Mouse (Mus musculus) myocyte (in vitro differentiated cells): ENCODE measurements around the gene Cct3. TPM values are rescaled to one million over a fixed set of nuclear protein-coding genes. Genes with fewer than 3 reads are reported as not detected.
"Not testable (repeated sequence)": the region's sequence is repeated elsewhere in the genome, so short reads cannot be mapped to it uniquely, and the experiment has no call there.

Experiments used
- H3K27me3 ChIP-seq: one replicate; pipeline ENCODE4 v1.6.1; 2011; ENCODE audit not compliant: control insufficient read depth, insufficient read depth, insufficient read length
- H3K36me3 ChIP-seq: one replicate; pipeline ENCODE4 v1.6.1; 2011; ENCODE audit not compliant: control insufficient read depth, insufficient read depth
- H3K4me2 ChIP-seq: one replicate; pipeline ENCODE4 v1.6.1; 2011; ENCODE audit warnings: low read depth, control low read depth
- H3K4me3 ChIP-seq: one replicate; pipeline ENCODE4 v1.5.1; 2011; ENCODE audit warnings: mild to moderate bottlenecking, control low read depth, moderate library complexity
- H3K79me2 ChIP-seq: one replicate; pipeline ENCODE4 v1.6.1; 2011; ENCODE audit not compliant: control insufficient read depth, insufficient read depth
- H3ac ChIP-seq: one replicate; pipeline ENCODE4 v1.6.1; 2011; ENCODE audit not compliant: control insufficient read depth, insufficient read length
- CEBPB ChIP-seq: IDR thresholded peaks from 2 replicates; pipeline ENCODE4 v1.6.1; 2011; ENCODE audit warnings: mild to moderate bottlenecking, moderate library complexity; ENCODE audit not compliant: poor library complexity, insufficient read depth, severe bottlenecking
- E2F4 ChIP-seq: IDR thresholded peaks from one replicate; pipeline ENCODE4 v1.6.1; 2011; ENCODE audit warnings: mild to moderate bottlenecking, control low read depth, moderate library complexity; ENCODE audit not compliant: insufficient read depth
- MAX ChIP-seq: IDR thresholded peaks from one replicate; pipeline ENCODE4 v1.6.1; 2011; ENCODE audit warnings: low read depth, mild to moderate bottlenecking, control low read depth
- MYOD1 ChIP-seq, 3 experiments: IDR thresholded peaks; one replicate each; pipeline ENCODE4 v1.6.1; 2011; ENCODE audit warnings: control low read depth in 2 of 3, low read depth in 2 of 3, mild to moderate bottlenecking in 2 of 3, moderate library complexity in 1 of 3; ENCODE audit not compliant: insufficient read length in 2 of 3, control insufficient read depth in 1 of 3
- MYOG ChIP-seq, 3 experiments: IDR thresholded peaks; one replicate each; pipeline ENCODE4 v1.6.1; 2011; ENCODE audit warnings: control low read depth in 2 of 3, low read depth in 2 of 3, mild to moderate bottlenecking in 2 of 3; ENCODE audit not compliant: insufficient read length in 2 of 3, control insufficient read depth in 1 of 3, insufficient read depth in 1 of 3
- POLR2A ChIP-seq: IDR thresholded peaks from one replicate; pipeline ENCODE4 v1.6.1; 2011; ENCODE audit warnings: low read depth, mild to moderate bottlenecking, control low read depth, moderate library complexity; ENCODE audit not compliant: insufficient read length
- POLR2AphosphoS2 ChIP-seq: IDR thresholded peaks from one replicate; pipeline ENCODE4 v1.6.1; 2011; ENCODE audit warnings: low read depth, control low read depth; ENCODE audit not compliant: insufficient read length
- REST ChIP-seq: IDR thresholded peaks from one replicate; pipeline ENCODE4 v1.6.1; 2011; ENCODE audit warnings: mild to moderate bottlenecking, control low read depth, moderate library complexity; ENCODE audit not compliant: insufficient read depth, insufficient read length
- SRF ChIP-seq: IDR thresholded peaks from one replicate; pipeline ENCODE4 v1.6.1; 2011; ENCODE audit warnings: low read depth; ENCODE audit not compliant: control insufficient read depth, insufficient read length
- TCF12 ChIP-seq: IDR thresholded peaks from one replicate; pipeline ENCODE4 v1.6.1; 2011; ENCODE audit warnings: mild to moderate bottlenecking, control low read depth; ENCODE audit not compliant: poor library complexity, insufficient read depth, severe bottlenecking
- TCF3 ChIP-seq: IDR thresholded peaks from one replicate; pipeline ENCODE4 v1.6.1; 2011; ENCODE audit warnings: low read depth, control low read depth; ENCODE audit not compliant: insufficient read length
- USF1 ChIP-seq: IDR thresholded peaks from one replicate; pipeline ENCODE4 v1.6.1; 2011; ENCODE audit warnings: low read depth, mild to moderate bottlenecking, control low read depth, moderate library complexity
- polyA plus RNA-seq: library from polyadenylated mRNA; unstranded; fragments of >200 nt; fragmentation: generic; extraction: Trizol; gene quantifications from one replicate; pipeline ENCODE4 v1.2.1, GENCODE M21; 2012; ENCODE audit warnings: missing spikeins

Gene Cct3
- polyA plus RNA-seq, 1 experiment, result 409 TPM

DNA sequence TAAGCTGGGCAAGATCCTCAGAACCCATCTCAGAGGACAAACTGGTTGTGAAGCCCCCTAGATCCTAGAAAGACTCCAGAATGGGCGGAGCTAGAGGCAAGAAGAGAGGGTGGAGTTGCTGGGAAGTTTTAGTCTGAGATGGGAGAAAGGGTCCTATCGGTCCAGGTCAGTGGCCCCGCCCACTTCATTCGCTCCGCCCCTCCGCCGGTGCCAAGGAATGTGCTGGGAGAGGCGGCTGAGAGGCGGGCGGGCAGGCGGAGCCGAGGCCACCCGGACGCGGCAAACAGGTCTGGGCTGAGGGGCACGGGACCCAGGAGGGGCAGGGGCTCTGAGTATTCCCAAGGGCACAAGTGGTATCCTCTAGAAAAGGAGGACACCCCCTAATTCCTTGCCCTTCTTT is 67.4 kb downstream of the Cct3 start, which contains the start of gene Paqr6:
Paqr6 (plus strand) TSS at position 248 of the 400 bp plus-strand sequence.
- Histone ChIP-seq H3K79me2 (no peaks in the 10 kb centered on the region), H3K27me3 (no peaks in the 10 kb centered on the region), H3K4me3 (no peak within 1 kb of the TSS), H3ac (no peak within 1 kb of the TSS), H3K36me3 (peaks cover 5% of the 10 kb centered on the region), H3K4me2 (no peak within 1 kb of the TSS)
- TF ChIP-seq POLR2AphosphoS2, result no peak
- no peak for TF ChIP-seq TCF3

- TF ChIP-seq TCF12, result no peak
- no peak for TF ChIP-seq SRF
- no peak for TF ChIP-seq TCF3
- no peak for TF ChIP-seq MAX
- TF ChIP-seq POLR2AphosphoS2, result no peak
- TF ChIP-seq MYOG (IDR thresholded peaks at IDR 0.05; ENCODE audit: control insufficient read depth in 1 of 3, insufficient read depth in 1 of 3, insufficient read length in 2 of 3, low read depth in 2 of 3), result no peak
- no peak for TF ChIP-seq USF1
- TF ChIP-seq CEBPB, result no peak
- TF ChIP-seq E2F4, result no peak
- TF ChIP-seq POLR2A, result no peak
- no peak for TF ChIP-seq MYOD1 (IDR thresholded peaks at IDR 0.05; ENCODE audit: control insufficient read depth in 1 of 3, insufficient read length in 2 of 3, low read depth in 2 of 3)
- TF ChIP-seq REST, result no peak
- H3K4me3 ChIP-seq, result no peak overlapping the region
- H3ac ChIP-seq, result no peak overlapping the region
- H3K79me2 ChIP-seq, result no peaks in the 10 kb centered on the region
- no peak overlapping the region for H3K4me2 ChIP-seq
- H3K36me3 ChIP-seq, result peaks cover 5% of the 10 kb centered on the region
- H3K27me3 ChIP-seq, result no peaks in the 10 kb centered on the region
Observed at GRCm38 (mm10) chr3:88365705-88366361, 68.9 kb downstream of the Cct3 start.

DNA sequence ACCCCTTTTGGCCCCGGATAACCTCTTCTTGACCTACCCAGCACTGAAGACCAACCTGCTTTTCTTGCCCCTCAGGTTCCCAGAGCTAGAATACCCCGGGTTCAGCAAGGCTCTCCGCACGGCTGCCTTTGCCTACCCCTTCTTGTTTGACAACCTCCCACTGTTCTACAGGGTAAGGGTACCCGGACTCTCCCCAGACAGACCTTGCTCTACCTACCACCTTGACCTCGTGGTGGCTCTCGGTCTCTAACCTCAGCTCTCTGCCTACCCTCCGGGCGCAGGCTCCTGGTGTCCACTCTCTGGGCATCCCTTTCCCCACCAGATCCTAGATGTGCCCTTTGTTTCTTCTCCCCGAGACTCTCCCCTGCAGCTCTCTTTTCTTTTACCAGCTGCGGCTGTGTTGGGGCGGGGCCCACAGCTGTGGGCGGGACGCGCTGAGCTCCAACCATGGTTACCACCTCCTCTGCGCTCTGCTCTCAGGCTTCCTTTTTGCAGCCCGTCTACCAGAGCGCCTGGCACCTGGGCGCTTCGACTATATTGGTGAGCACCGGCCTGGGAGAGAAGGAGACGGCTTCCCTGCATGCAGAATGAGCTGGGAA is 70.0 kb downstream of the Cct3 start:
- not testable (repeated sequence) for H3K4me2 ChIP-seq, H3K4me3 ChIP-seq

GRCm38 (mm10) chr3:88367517-88367916 is 70.6 kb downstream of the Cct3 start:
- not testable (repeated sequence) for H3K4me2 ChIP-seq, H3K36me3 ChIP-seq, H3ac ChIP-seq, H3K4me3 ChIP-seq, H3K27me3 ChIP-seq, H3K79me2 ChIP-seq

More for the DNA sequence above, 70.0 kb downstream of the Cct3 start:
- not testable (repeated sequence) for H3K27me3 ChIP-seq, H3K36me3 ChIP-seq, H3K79me2 ChIP-seq, H3ac ChIP-seq

DNA sequence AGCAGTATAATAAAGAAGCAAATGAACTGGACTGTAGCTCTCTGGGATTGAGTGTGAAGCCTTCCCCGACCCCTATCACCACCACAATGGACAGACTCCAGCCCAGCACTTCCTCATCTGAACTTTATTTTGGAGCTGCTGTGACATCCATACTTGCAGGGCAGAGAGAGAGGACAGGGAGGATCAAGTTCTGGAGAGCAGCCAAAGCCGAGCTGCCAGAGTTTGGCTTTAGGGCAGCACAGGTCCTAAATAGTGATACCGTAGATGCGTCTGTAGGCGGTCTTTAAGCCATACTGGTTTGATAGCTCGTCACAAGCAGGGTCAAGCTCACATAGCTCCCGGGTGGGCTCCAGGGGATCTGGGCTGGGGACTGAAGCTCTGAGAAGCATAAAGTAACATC is 71.6 kb downstream of the Cct3 start:
- H3K4me2 ChIP-seq, H3K79me2 ChIP-seq, H3ac ChIP-seq, H3K4me3 ChIP-seq, H3K27me3 ChIP-seq, H3K36me3 ChIP-seq: not testable (repeated sequence)

Other genes with a start within 250 kb of the Cct3 start
- gene Naxe, start 238.6 kb upstream of the Cct3 start, polyA plus RNA-seq, result 141 TPM
- not detected for gene Ttc24, start 218.8 kb upstream of the Cct3 start, polyA plus RNA-seq
- 13.6 TPM for gene Iqgap3, start 215.1 kb upstream of the Cct3 start, polyA plus RNA-seq
- 121 TPM for gene Mef2d, start 154.7 kb upstream of the Cct3 start, polyA plus RNA-seq
- not detected for gene Rhbg, start 42.4 kb upstream of the Cct3 start, polyA plus RNA-seq
- gene Gm38392, start 9.9 kb upstream of the Cct3 start, polyA plus RNA-seq, result 0.06 TPM
- gene Tsacc, start 117 bp upstream of the Cct3 start, polyA plus RNA-seq, result 2.7 TPM
- gene Glmp, start 27.9 kb downstream of the Cct3 start, polyA plus RNA-seq, result 171 TPM
- 2.3 TPM for gene Tmem79, start 39.0 kb downstream of the Cct3 start, polyA plus RNA-seq
- 53.5 TPM for gene Smg5, start 39.1 kb downstream of the Cct3 start, polyA plus RNA-seq
- not detected for gene Paqr6, start 67.5 kb downstream of the Cct3 start, polyA plus RNA-seq
- gene Bglap3, start 75.6 kb downstream of the Cct3 start, polyA plus RNA-seq, result 0.95 TPM
- gene Bglap2, start 81.6 kb downstream of the Cct3 start, polyA plus RNA-seq, result 6.6 TPM
- 0.34 TPM for gene Bglap, start 87.3 kb downstream of the Cct3 start, polyA plus RNA-seq
- gene Pmf1, start 113.2 kb downstream of the Cct3 start, polyA plus RNA-seq, result 59.0 TPM
- gene Slc25a44, start 128.0 kb downstream of the Cct3 start, polyA plus RNA-seq, result 19.3 TPM
- 0.35 TPM for gene Sema4a, start 164.1 kb downstream of the Cct3 start, polyA plus RNA-seq
- gene Lmna, start 212.8 kb downstream of the Cct3 start, polyA plus RNA-seq, result 954 TPM
- 8.1 TPM for gene Mex3a, start 235.3 kb downstream of the Cct3 start, polyA plus RNA-seq